Mouse (Mus musculus): ENCODE results near the gene Nxn. TPM values are rescaled to one million over a fixed set of nuclear protein-coding genes. Genes with fewer than 3 reads are reported as not detected.

Gene Nxn
- polyA plus RNA-seq, 2 experiments: 1.9 to 2.1 TPM

GRCm38 (mm10) chr11:76376425-76376824, 22.5 kb downstream of the Nxn start:
- Histone ChIP-seq H3K36me3 (replicated peaks; ENCODE audit: control insufficient read depth, insufficient read depth, low read depth) (no peaks in the 10 kb centered on the region), H3K9me3 (ENCODE audit: control insufficient read depth, low read length) (no peaks in the 10 kb centered on the region), H3K4me2 (ENCODE audit: low read depth) (no peak overlapping the region), H3K27ac (no peak overlapping the region), H3K27me3 (ENCODE audit: control insufficient read depth, insufficient read depth, low read length) (no peaks in the 10 kb centered on the region), H3K4me1 (replicated peaks; ENCODE audit: control insufficient read depth in 2 of 2, insufficient read depth in 2 of 2, low read length in 1 of 2) (peaks cover 0 to 4% of the 10 kb centered on the region in 2 experiments; a peak in 1 of 4 replicates), H3K9ac (replicated peaks) (no peak overlapping the region), H3K4me3 (ENCODE audit: insufficient read depth in 1 of 2, low read depth in 2 of 2, low read length in 2 of 2) (no peak overlapping the region)
- no peak for DNase-seq (ENCODE audit: low read depth in 3 of 3, low spot score in 3 of 3)
- no peak for TF ChIP-seq EP300 (IDR thresholded peaks at IDR 0.05; ENCODE audit: low read depth)
- no peak for TF ChIP-seq CTCF (IDR thresholded peaks at IDR 0.05; ENCODE audit: low read depth)
- no peak for ATAC-seq (ENCODE audit: insufficient read depth)
- WGBS (ENCODE audit: insufficient replicate concordance): 61% methylated on average over 3 of the region's 3 CpGs

DNA sequence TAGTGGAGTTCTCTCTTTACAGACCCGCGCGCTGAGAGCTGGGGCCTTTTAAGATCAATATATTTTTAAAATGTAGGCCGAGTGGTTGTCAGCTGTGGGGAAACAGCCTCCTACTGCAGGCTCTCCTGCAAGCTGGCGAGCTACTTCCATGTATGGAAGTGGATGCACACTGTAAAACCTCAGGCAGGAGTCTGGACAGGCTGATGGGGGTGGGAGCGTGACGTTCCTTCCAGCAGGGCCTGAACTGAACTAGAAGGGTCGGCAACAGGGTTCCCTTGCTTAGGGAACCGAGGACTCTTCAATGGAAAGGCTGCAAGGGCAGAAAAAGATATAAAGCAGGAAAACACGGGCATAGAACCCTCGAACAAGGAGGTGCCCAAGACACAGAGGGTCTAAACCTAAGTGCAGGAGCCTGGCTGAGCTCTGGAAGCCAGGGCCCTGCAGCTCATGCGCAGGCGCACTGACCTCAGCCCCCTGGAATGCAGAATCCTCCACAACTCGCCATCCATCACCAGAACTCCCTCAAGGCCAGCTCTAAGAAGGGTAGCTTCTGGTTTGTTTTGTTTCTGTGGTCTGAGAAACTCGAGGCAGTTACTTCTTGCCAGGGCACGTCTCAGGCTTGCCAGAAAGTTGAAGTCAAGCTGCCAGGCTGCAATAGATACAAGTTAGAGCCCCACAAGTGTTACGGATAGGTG, 24.3 kb downstream of the Nxn start:
- Histone ChIP-seq H3K9ac (replicated peaks) (no peak overlapping the region), H3K4me1 (replicated peaks; ENCODE audit: control insufficient read depth in 2 of 2, insufficient read depth in 2 of 2, low read length in 1 of 2) (no peaks in the 10 kb centered on the region; a peak in 1 of 4 replicates), H3K27ac (no peak overlapping the region), H3K36me3 (replicated peaks; ENCODE audit: control insufficient read depth, insufficient read depth, low read depth) (no peaks in the 10 kb centered on the region), H3K27me3 (ENCODE audit: control insufficient read depth, insufficient read depth, low read length) (no peaks in the 10 kb centered on the region), H3K4me3 (ENCODE audit: insufficient read depth in 1 of 2, low read depth in 2 of 2, low read length in 2 of 2) (no peak overlapping the region), H3K4me2 (ENCODE audit: low read depth) (no peak overlapping the region), H3K9me3 (ENCODE audit: control insufficient read depth, low read length) (no peaks in the 10 kb centered on the region)
- TF ChIP-seq EP300 (IDR thresholded peaks at IDR 0.05; ENCODE audit: low read depth) (no peak), CTCF (IDR thresholded peaks at IDR 0.05; ENCODE audit: low read depth) (no peak)
- no peak for ATAC-seq (ENCODE audit: insufficient read depth)
- no peak for DNase-seq (ENCODE audit: low read depth in 3 of 3, low spot score in 3 of 3)
- WGBS (ENCODE audit: insufficient replicate concordance): 58% methylated on average over 17 of the region's 17 CpGs

DNA sequence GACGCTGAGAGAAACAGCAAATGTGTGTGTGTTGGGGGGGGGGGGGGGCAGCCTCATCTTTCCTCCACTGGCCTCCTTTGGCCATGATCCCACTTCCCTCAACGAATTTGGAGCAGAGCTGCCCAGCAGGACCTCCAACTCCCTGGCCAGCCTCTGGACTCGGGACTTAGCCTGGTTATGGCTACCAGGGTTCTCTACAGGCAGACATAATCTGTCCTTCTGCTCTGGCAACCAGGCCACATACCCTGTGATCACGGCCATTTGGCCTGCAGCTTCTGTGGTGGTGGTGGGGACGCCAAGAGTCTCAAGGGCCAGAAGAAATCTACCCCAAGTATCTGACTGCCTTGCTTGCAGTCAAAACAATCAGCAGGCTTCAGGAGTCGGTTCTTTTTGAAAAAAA, 26.4 kb downstream of the Nxn start:
- H3K4me2 ChIP-seq (ENCODE audit: low read depth): no peak overlapping the region
- 46% methylated on average over 6 of the region's 6 CpGs for WGBS (ENCODE audit: insufficient replicate concordance)
- ATAC-seq (ENCODE audit: insufficient read depth) (no peak), DNase-seq (ENCODE audit: low read depth in 3 of 3, low spot score in 3 of 3) (no peak)
- H3K36me3 ChIP-seq (replicated peaks; ENCODE audit: control insufficient read depth, insufficient read depth, low read depth): no peaks in the 10 kb centered on the region
- no peak overlapping the region for H3K9ac ChIP-seq (replicated peaks)
- H3K4me1 ChIP-seq (replicated peaks; ENCODE audit: control insufficient read depth in 2 of 2, insufficient read depth in 2 of 2, low read length in 1 of 2): no peaks in the 10 kb centered on the region; a peak in 1 of 4 replicates
- H3K27me3 ChIP-seq (ENCODE audit: control insufficient read depth, insufficient read depth, low read length): no peaks in the 10 kb centered on the region
- no peaks in the 10 kb centered on the region for H3K9me3 ChIP-seq (ENCODE audit: control insufficient read depth, low read length)
- no peak for TF ChIP-seq EP300 (IDR thresholded peaks at IDR 0.05; ENCODE audit: low read depth)
- no peak for TF ChIP-seq CTCF (IDR thresholded peaks at IDR 0.05; ENCODE audit: low read depth)
- H3K27ac ChIP-seq: no peak overlapping the region
- no peak overlapping the region for H3K4me3 ChIP-seq (ENCODE audit: insufficient read depth in 1 of 2, low read depth in 2 of 2, low read length in 2 of 2)

- Histone ChIP-seq H3K36me3 (replicated peaks; ENCODE audit: control insufficient read depth, insufficient read depth, low read depth) (no peaks in the 10 kb centered on the region), H3K9me3 (ENCODE audit: control insufficient read depth, low read length) (no peaks in the 10 kb centered on the region), H3K9ac (replicated peaks) (no peak overlapping the region), H3K4me3 (ENCODE audit: insufficient read depth in 1 of 2, low read depth in 2 of 2, low read length in 2 of 2) (no peak overlapping the region), H3K4me1 (replicated peaks; ENCODE audit: control insufficient read depth in 2 of 2, insufficient read depth in 2 of 2, low read length in 1 of 2) (no peaks in the 10 kb centered on the region; a peak in 1 of 4 replicates), H3K27ac (no peak overlapping the region), H3K27me3 (ENCODE audit: control insufficient read depth, insufficient read depth, low read length) (no peaks in the 10 kb centered on the region), H3K4me2 (ENCODE audit: low read depth) (no peak overlapping the region)
- TF ChIP-seq EP300 (IDR thresholded peaks at IDR 0.05; ENCODE audit: low read depth) (no peak), CTCF (IDR thresholded peaks at IDR 0.05; ENCODE audit: low read depth) (no peak)
- WGBS (ENCODE audit: insufficient replicate concordance): 68% methylated on average over 2 of the region's 2 CpGs
- ATAC-seq (ENCODE audit: insufficient read depth) (no peak), DNase-seq (ENCODE audit: low read depth in 3 of 3, low spot score in 3 of 3) (no peak)
Measured at GRCm38 (mm10) chr11:76372120-76372519, 26.8 kb downstream of the Nxn start.

DNA sequence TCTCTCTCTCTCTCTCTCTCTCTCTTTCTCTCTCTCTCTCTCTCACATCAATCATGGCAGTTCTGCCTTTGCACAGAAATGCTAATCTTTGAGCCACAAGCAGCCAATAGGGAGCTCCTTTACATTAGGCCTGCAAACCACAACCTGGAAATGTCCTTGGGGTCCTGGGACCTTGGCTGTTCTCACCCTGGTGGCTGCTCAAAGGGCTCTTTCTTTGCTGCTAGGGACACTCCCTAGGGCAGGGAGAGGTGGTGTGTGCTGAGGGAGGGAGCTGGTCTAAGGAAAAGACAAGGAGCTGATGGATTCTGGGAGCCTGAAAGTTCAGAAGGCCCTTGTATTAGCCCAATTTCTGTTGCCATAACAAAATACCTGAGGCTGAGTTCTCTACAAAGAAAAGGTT, 28.4 kb downstream of the Nxn start:
- no peak for DNase-seq (ENCODE audit: low read depth in 3 of 3, low spot score in 3 of 3)
- H3K9me3 ChIP-seq (ENCODE audit: control insufficient read depth, low read length): no peaks in the 10 kb centered on the region
- TF ChIP-seq CTCF (IDR thresholded peaks at IDR 0.05; ENCODE audit: low read depth) (no peak), EP300 (IDR thresholded peaks at IDR 0.05; ENCODE audit: low read depth) (no peak)
- H3K4me2 ChIP-seq (ENCODE audit: low read depth): no peak overlapping the region
- no peak overlapping the region for H3K9ac ChIP-seq (replicated peaks)
- ATAC-seq (ENCODE audit: insufficient read depth): no peak
- no peak overlapping the region for H3K27ac ChIP-seq
- H3K27me3 ChIP-seq (ENCODE audit: control insufficient read depth, insufficient read depth, low read length): no peaks in the 10 kb centered on the region
- H3K4me1 ChIP-seq (replicated peaks; ENCODE audit: control insufficient read depth in 2 of 2, insufficient read depth in 2 of 2, low read length in 1 of 2): no peaks in the 10 kb centered on the region; a peak in 1 of 4 replicates
- H3K36me3 ChIP-seq (replicated peaks; ENCODE audit: control insufficient read depth, insufficient read depth, low read depth): no peaks in the 10 kb centered on the region
- H3K4me3 ChIP-seq (ENCODE audit: insufficient read depth in 1 of 2, low read depth in 2 of 2, low read length in 2 of 2): no peak overlapping the region

All from liver, embryonic 14.5 days (tissue).